Mouse (Mus musculus): Measurements from ENCODE around the gene Olfr1006. TPM values are rescaled to one million over a fixed set of nuclear protein-coding genes. Genes with fewer than 3 reads are reported as not detected.
"Not testable (repeated sequence)": the region's sequence is repeated elsewhere in the genome, so short reads cannot be mapped to it uniquely, and the experiment has no call there.

Gene Olfr1006
- polyA plus RNA-seq (2015; fragmentation: Nextera tagmentation; extraction: Ambion mirVana), result not detected in 2 replicates

DNA sequence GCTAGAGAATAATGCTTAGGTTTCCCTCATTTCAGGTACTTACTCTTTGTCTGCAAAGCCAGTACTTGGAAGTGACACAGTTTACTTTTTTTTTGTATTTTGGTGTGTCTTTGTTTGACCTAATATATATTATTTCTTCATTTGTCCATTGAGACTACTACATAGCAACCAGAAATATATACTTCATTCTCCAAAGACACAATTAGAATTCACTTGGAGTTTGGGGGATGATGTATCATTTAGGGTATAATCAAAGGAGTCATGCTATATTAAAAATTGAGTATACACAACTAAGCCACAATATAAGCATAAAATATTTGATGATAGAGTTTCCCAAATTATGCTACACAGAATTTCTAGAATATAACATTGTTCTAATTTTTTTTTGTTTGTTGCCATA lies at the start of gene Olfr1006:
Gene Olfr1006 (minus strand): TSS at position 101 of the 400 bp plus-strand sequence.
- no peak within 1 kb of the TSS for H3K9ac ChIP-seq
- H3K36me3 ChIP-seq, result no peaks in the 10 kb centered on the region
- no peak within 1 kb of the TSS for H3K27ac ChIP-seq
- H3K9me3 ChIP-seq, result no peaks in the 10 kb centered on the region
- H3K4me3 ChIP-seq, result no peak within 1 kb of the TSS
- H3K4me2 ChIP-seq, result no peak within 1 kb of the TSS
- no peaks in the 10 kb centered on the region for H3K4me1 ChIP-seq
- no peak for ATAC-seq (ENCODE audit: insufficient number of reproducible peaks, low FRiP score, low TSS enrichment, low read depth)
- no peaks in the 10 kb centered on the region for H3K27me3 ChIP-seq

DNA sequence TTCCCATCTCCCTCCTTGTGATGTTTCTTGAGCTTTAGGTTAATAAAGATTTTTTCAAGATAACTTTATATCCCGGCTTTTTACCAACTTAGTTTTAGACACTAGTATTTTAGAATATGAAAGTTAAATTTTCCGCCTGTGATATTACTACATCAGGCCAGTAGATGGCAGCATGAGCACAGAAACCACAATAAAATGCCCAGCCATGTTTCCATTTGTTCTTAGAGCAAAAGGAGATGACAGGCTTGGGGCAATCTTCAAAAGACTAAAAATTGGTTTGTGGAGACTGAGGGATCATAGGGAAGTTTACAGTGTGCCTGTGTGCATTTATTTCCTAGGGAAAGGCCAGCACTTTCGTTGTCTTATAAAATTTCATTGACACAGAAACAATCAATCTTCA lies 47.2 kb upstream of the Olfr1006 start:
- 10% methylated on average over 3 of the region's 3 CpGs for WGBS

DNA sequence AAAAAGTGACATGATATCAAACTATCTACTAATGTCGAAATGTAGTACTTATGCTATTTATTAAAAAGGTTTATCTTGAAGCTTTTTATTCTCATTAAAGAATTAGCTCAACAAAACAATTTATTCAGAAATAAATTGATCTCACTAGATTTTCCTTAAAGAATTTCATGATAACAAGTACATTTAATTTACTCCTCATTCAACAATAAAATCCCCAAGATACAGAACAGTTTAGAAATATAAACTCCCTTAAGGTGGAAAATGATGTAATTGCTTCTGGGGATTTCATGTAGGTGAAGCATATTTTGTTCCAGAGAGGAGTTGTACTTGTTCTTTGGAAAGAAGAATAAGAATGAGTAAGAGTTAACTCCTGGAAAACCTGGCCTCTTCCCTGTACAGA lies 36.6 kb upstream of the Olfr1006 start, which contains the start of gene Olfr1009:
Gene Olfr1009 (plus strand): TSS at position 301 of the 400 bp plus-strand sequence.
- H3K4me3 ChIP-seq, result no peak within 1 kb of the TSS
- H3K4me1 ChIP-seq, result no peaks in the 10 kb centered on the region
- H3K9ac ChIP-seq, result no peak within 1 kb of the TSS
- no peak within 1 kb of the TSS for H3K4me2 ChIP-seq
- 84% methylated on average over 1 of the region's 1 CpGs for WGBS
- no peaks in the 10 kb centered on the region for H3K9me3 ChIP-seq
- H3K27me3 ChIP-seq, result no peaks in the 10 kb centered on the region
- ATAC-seq (ENCODE audit: insufficient number of reproducible peaks, low FRiP score, low TSS enrichment, low read depth), result no peak
- no peaks in the 10 kb centered on the region for H3K36me3 ChIP-seq
- no peak within 1 kb of the TSS for H3K27ac ChIP-seq

More for the DNA sequence above, 47.2 kb upstream of the Olfr1006 start:
- Histone ChIP-seq H3K9ac (no peak overlapping the region), H3K9me3 (no peaks in the 10 kb centered on the region), H3K4me1 (no peaks in the 10 kb centered on the region), H3K27me3 (no peaks in the 10 kb centered on the region), H3K27ac (no peak overlapping the region), H3K36me3 (no peaks in the 10 kb centered on the region), H3K4me2 (no peak overlapping the region), H3K4me3 (no peak overlapping the region)
- ATAC-seq (ENCODE audit: insufficient number of reproducible peaks, low FRiP score, low TSS enrichment, low read depth), result no peak

DNA sequence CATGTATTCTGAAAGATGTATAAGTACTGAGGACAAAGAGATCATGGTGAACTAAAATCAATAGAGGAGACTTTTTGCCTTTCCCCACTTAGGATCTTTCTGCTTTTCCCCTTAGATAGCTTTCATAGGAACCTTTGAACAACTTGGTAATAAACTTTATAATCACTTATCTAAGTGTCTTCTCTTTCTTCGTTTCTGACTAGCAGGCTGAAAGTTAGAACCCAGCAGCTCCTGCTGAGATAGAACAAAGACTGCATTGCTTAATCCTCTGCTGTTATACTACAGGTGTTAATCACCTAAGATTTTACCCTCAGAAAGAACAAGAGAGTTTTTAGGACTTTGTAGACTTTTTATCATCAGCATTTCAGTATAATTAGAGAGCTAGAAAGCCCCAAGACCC lies 32.6 kb upstream of the Olfr1006 start:
- ATAC-seq (ENCODE audit: insufficient number of reproducible peaks, low FRiP score, low TSS enrichment, low read depth), result no peak
- WGBS, result 17% methylated on average over 1 of the region's 1 CpGs

DNA sequence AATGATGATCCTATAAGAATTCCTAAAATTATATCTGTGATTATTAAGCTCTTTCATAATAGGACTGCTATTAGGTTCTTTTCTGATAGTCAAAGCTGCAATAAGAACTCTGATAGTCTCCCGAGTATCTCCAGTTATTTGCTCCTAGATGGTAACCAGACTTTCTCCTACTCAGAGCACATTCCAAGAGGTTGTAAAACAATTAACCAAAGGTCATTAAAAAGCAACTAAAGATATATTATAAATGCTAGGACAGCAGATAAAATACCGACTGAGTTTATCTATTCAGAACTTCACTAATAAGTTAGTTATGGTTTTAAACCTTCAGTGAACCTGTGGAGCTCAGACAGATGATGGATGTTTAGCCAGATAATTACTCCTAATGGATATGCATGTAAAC lies 32.1 kb upstream of the Olfr1006 start:
- H3K36me3 ChIP-seq; H3K27ac ChIP-seq; H3K4me3 ChIP-seq; H3K4me2 ChIP-seq; H3K9me3 ChIP-seq; H3K4me1 ChIP-seq; H3K9ac ChIP-seq; H3K27me3 ChIP-seq; ATAC-seq (ENCODE audit: insufficient number of reproducible peaks, low FRiP score, low TSS enrichment, low read depth): not testable (repeated sequence)
- 29% methylated on average over 2 of the region's 2 CpGs for whole genome bisulfite sequencing

More for the DNA sequence above, 32.6 kb upstream of the Olfr1006 start:
- H3K4me2 ChIP-seq, result no peak overlapping the region
- no peak overlapping the region for H3K9ac ChIP-seq
- no peaks in the 10 kb centered on the region for H3K36me3 ChIP-seq
- no peaks in the 10 kb centered on the region for H3K9me3 ChIP-seq
- H3K27me3 ChIP-seq, result no peaks in the 10 kb centered on the region
- H3K4me3 ChIP-seq, result no peak overlapping the region
- no peaks in the 10 kb centered on the region for H3K4me1 ChIP-seq
- no peak overlapping the region for H3K27ac ChIP-seq

DNA sequence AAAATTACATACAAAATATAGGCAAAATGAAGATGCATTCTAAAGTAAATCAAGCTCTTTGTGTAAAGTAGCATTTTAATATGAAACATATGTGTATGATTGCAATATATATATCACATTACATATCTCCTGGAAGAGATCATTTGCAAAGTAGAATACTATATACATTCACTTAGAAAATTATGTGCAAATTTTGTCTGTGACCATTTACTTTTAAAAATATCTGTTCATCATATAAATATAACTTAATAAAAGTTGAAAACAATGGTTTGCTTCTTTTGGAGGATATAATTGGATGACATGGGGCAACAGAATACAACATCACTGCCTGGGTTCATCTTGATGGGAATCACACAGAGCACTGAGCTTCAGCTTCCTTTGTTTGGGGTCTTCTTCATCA lies 10.6 kb upstream of the Olfr1006 start, which contains the start of gene Olfr1008:
Gene Olfr1008 (plus strand): TSS at position 301 of the 400 bp plus-strand sequence.
- no peaks in the 10 kb centered on the region for H3K36me3 ChIP-seq

DNA sequence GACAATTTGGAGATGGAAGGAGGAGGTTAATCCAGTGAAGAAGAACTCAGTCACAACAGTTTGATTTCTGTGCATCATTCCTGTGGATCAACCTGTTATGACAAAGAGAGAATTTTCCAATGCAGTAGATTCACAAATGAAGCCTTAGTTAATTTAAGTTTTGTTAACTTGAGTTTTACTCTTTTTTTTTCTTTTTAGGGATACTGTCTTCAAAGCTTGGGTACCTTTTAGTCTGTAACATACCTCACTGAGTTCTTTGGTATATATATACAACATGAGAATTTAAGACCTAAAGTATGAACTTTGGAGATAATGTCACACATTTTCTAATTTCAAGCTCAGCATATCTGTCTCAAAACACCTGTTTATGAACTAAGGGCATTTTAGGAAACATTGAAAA lies 14.2 kb downstream of the Olfr1006 start, which contains the start of gene Olfr154:
Gene Olfr154 (minus strand): TSS at position 101 of the 400 bp plus-strand sequence.
- not testable (repeated sequence) for H3K27me3 ChIP-seq; H3K4me3 ChIP-seq; H3K4me1 ChIP-seq; H3K4me2 ChIP-seq; H3K9ac ChIP-seq; ATAC-seq (ENCODE audit: insufficient number of reproducible peaks, low FRiP score, low TSS enrichment, low read depth); H3K36me3 ChIP-seq; H3K9me3 ChIP-seq; H3K27ac ChIP-seq

More for the DNA sequence above, 10.6 kb upstream of the Olfr1006 start, which contains the start of gene Olfr1008:
- Histone ChIP-seq H3K9me3 (no peaks in the 10 kb centered on the region), H3K27me3 (no peaks in the 10 kb centered on the region), H3K4me3 (no peak within 1 kb of the TSS), H3K4me1 (no peaks in the 10 kb centered on the region), H3K4me2 (no peak within 1 kb of the TSS), H3K9ac (no peak within 1 kb of the TSS), H3K27ac (no peak within 1 kb of the TSS)
- no peak for ATAC-seq (ENCODE audit: insufficient number of reproducible peaks, low FRiP score, low TSS enrichment, low read depth)

DNA sequence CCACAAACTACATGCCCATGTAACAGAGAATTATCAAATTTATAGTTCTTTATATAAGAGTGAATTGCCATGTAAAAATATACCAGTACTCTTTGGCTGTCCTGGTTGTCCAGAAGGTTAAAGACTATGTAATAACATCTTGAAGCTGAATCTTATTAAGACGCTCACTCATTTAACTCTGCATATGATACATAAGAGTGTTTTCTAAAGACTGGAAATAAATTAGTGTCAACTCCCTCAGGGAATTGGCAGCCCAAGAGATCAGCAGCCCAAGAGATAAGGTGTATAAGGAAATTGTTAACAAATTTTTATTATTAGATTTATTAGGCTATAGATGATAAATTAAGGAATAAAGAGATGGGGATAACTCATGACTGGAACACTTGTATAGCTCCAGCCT lies 28.0 kb downstream of the Olfr1006 start, which contains the start of gene Olfr1002:
Gene Olfr1002 (minus strand): TSS at position 101 of the 400 bp plus-strand sequence.
- no peak within 1 kb of the TSS for H3K4me3 ChIP-seq
- H3K27me3 ChIP-seq, result no peaks in the 10 kb centered on the region
- H3K4me2 ChIP-seq, result no peak within 1 kb of the TSS
- H3K36me3 ChIP-seq, result no peaks in the 10 kb centered on the region
- H3K9ac ChIP-seq, result no peak within 1 kb of the TSS
- no peak for ATAC-seq (ENCODE audit: insufficient number of reproducible peaks, low FRiP score, low TSS enrichment, low read depth)
- no peak within 1 kb of the TSS for H3K27ac ChIP-seq
- H3K4me1 ChIP-seq, result no peaks in the 10 kb centered on the region
- H3K9me3 ChIP-seq, result no peaks in the 10 kb centered on the region
- 87% methylated on average over 1 of the region's 1 CpGs for WGBS

Other genes with a start within 250 kb of the Olfr1006 start
- gene Olfr994, start 242.3 kb downstream of the Olfr1006 start, polyA plus RNA-seq (2015; fragmentation: Nextera tagmentation; extraction: Ambion mirVana), result not detected in 2 replicates
- gene Olfr995, start 235.1 kb downstream of the Olfr1006 start, polyA plus RNA-seq (2015; fragmentation: Nextera tagmentation; extraction: Ambion mirVana), result not detected in 2 replicates
- 15.1 and 16.6 TPM in 2 replicates for gene 4833423E24Rik, start 159.7 kb downstream of the Olfr1006 start, polyA plus RNA-seq (2015; fragmentation: Nextera tagmentation; extraction: Ambion mirVana)
- not detected in 2 replicates for gene Olfr996, start 99.6 kb downstream of the Olfr1006 start, polyA plus RNA-seq (2015; fragmentation: Nextera tagmentation; extraction: Ambion mirVana)
- not detected in 2 replicates for gene Olfr998, start 89.8 kb downstream of the Olfr1006 start, polyA plus RNA-seq (2015; fragmentation: Nextera tagmentation; extraction: Ambion mirVana)
- gene Olfr1000, start 66.9 kb downstream of the Olfr1006 start, polyA plus RNA-seq (2015; fragmentation: Nextera tagmentation; extraction: Ambion mirVana), result not detected in 2 replicates
- gene Olfr1002, start 28.1 kb downstream of the Olfr1006 start, polyA plus RNA-seq (2015; fragmentation: Nextera tagmentation; extraction: Ambion mirVana), result not detected in 2 replicates
- gene Olfr154, start 14.3 kb downstream of the Olfr1006 start, polyA plus RNA-seq (2015; fragmentation: Nextera tagmentation; extraction: Ambion mirVana), result not detected in 2 replicates
- not detected in 2 replicates for gene Olfr1008, start 10.7 kb upstream of the Olfr1006 start, polyA plus RNA-seq (2015; fragmentation: Nextera tagmentation; extraction: Ambion mirVana)
- not detected in 2 replicates for gene Olfr1009, start 36.7 kb upstream of the Olfr1006 start, polyA plus RNA-seq (2015; fragmentation: Nextera tagmentation; extraction: Ambion mirVana)
- not detected in 2 replicates for gene Olfr1012, start 84.0 kb upstream of the Olfr1006 start, polyA plus RNA-seq (2015; fragmentation: Nextera tagmentation; extraction: Ambion mirVana)
- not detected in 2 replicates for gene Olfr1013, start 88.3 kb upstream of the Olfr1006 start, polyA plus RNA-seq (2015; fragmentation: Nextera tagmentation; extraction: Ambion mirVana)
- gene Olfr1014, start 93.9 kb upstream of the Olfr1006 start, polyA plus RNA-seq (2015; fragmentation: Nextera tagmentation; extraction: Ambion mirVana), result not detected in 2 replicates
- not detected in 2 replicates for gene Olfr1015, start 103.2 kb upstream of the Olfr1006 start, polyA plus RNA-seq (2015; fragmentation: Nextera tagmentation; extraction: Ambion mirVana)
- gene Olfr1016, start 123.8 kb upstream of the Olfr1006 start, polyA plus RNA-seq (2015; fragmentation: Nextera tagmentation; extraction: Ambion mirVana), result not detected in 2 replicates
- not detected in 2 replicates for gene Olfr1018, start 139.7 kb upstream of the Olfr1006 start, polyA plus RNA-seq (2015; fragmentation: Nextera tagmentation; extraction: Ambion mirVana)
- not detected in 2 replicates for gene Olfr1019, start 166.7 kb upstream of the Olfr1006 start, polyA plus RNA-seq (2015; fragmentation: Nextera tagmentation; extraction: Ambion mirVana)
- not detected in 2 replicates for gene Olfr1020, start 168.3 kb upstream of the Olfr1006 start, polyA plus RNA-seq (2015; fragmentation: Nextera tagmentation; extraction: Ambion mirVana)
- not detected in 2 replicates for gene Olfr1022, start 189.8 kb upstream of the Olfr1006 start, polyA plus RNA-seq (2015; fragmentation: Nextera tagmentation; extraction: Ambion mirVana)
- gene Olfr1023, start 206.9 kb upstream of the Olfr1006 start, polyA plus RNA-seq (2015; fragmentation: Nextera tagmentation; extraction: Ambion mirVana), result not detected in 2 replicates
- gene Olfr1024, start 226.3 kb upstream of the Olfr1006 start, polyA plus RNA-seq (2015; fragmentation: Nextera tagmentation; extraction: Ambion mirVana), result not detected in 2 replicates
- not detected in 2 replicates for gene Olfr1025-ps1, start 236.4 kb upstream of the Olfr1006 start, polyA plus RNA-seq (2015; fragmentation: Nextera tagmentation; extraction: Ambion mirVana)
- not detected in 2 replicates for gene Olfr1026, start 242.8 kb upstream of the Olfr1006 start, polyA plus RNA-seq (2015; fragmentation: Nextera tagmentation; extraction: Ambion mirVana)